Mouse (Mus musculus) testis, adult 2 months (tissue): ENCODE data around the gene Drap1.

Source experiments
- CTCF ChIP-seq: fragments of 200-500 bp; IDR thresholded peaks from 2 replicates; pipeline ENCODE4 v1.5.1; 2012; ENCODE audit warnings: low read depth, mild to moderate bottlenecking, inconsistent platforms, low read length, moderate library complexity; ENCODE audit not compliant: control insufficient read depth, insufficient read depth, insufficient replicate concordance
- POLR2A ChIP-seq: fragments of 200-500 bp; IDR thresholded peaks from 2 replicates; pipeline ENCODE4 v1.6.1; 2012; ENCODE audit warnings: low read depth, mild to moderate bottlenecking, inconsistent platforms, low read length, moderate library complexity; ENCODE audit not compliant: control insufficient read depth

- TF ChIP-seq POLR2A (no peak), CTCF (no peak)
Observed at GRCm38 (mm10) chr19:5410641-5411040, 14.1 kb downstream of the Drap1 start.
